ENCODE assay signal across 7 mouse cellular contexts in the genomic region with DNA sequence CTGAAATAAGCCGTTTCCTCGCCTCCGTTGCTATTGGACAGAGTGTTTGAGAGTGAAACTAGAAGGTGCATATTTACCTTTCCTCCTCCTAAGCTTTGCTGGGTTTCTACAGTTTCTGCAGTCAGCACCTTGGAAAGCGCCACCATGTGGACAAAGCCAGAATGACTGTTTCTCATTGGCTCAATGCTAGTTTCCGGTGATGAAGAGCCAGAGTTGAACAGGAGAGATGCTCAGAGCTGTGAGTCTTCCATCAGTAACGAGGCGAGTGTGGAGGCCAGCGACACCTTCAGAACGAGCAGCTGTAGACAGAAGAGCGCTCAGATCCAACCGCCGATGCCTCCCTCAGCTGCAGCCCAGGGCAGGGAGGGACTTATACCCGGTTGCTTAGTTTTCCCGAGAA. TPM values are rescaled to one million over a fixed set of nuclear protein-coding genes. Genes with fewer than 3 reads are reported as not detected.
DNase-seq lines count a peak whose midpoint lies in the region; ATAC-seq and TF ChIP-seq lines count a peak whose summit lies in the region.

No protein-coding gene starts in this region.

- no peak overlapping the region for H3K4me2 ChIP-seq in kidney, embryonic 16.5 days (replicated peaks; ENCODE audit: low read depth, low read length)
- no peak overlapping the region for H3K4me2 ChIP-seq in hindbrain, embryonic 16.5 days (ENCODE audit: low read length)
- 0 out of 2 replicates have a peak overlapping the region, but pooled peaks have one; percentile 11 for H3K4me2 ChIP-seq in midbrain, embryonic 14.5 days (ENCODE audit: low read length)

- ATAC-seq in kidney, embryonic 16.5 days (ENCODE audit: low FRiP score, low TSS enrichment), result no peak
- ATAC-seq in hindbrain, embryonic 16.5 days, result peak; percentile 17; the same call in 1 of the 2 replicates
- ATAC-seq in midbrain, embryonic 14.5 days (ENCODE audit: low FRiP score, low TSS enrichment), result no peak

- no peaks in the 10 kb centered on the region for H3K27me3 ChIP-seq in kidney, embryonic 16.5 days (ENCODE audit: insufficient read depth, low read length)
- peaks cover 36% of the 10 kb centered on the region for H3K27me3 ChIP-seq in E14TG2a.4 (ENCODE audit: insufficient read depth, low read length)
- no peaks in the 10 kb centered on the region; the same call in 1 of the 2 replicates for H3K27me3 ChIP-seq in hindbrain, embryonic 16.5 days (replicated peaks; ENCODE audit: control insufficient read depth, insufficient read depth, low read length)
- no peaks in the 10 kb centered on the region for H3K27me3 ChIP-seq in midbrain, embryonic 14.5 days (ENCODE audit: control insufficient read depth, insufficient read depth, low read length)

- H3K4me1 ChIP-seq in kidney, embryonic 16.5 days (ENCODE audit: insufficient read depth, low read length), result peaks cover 2% of the 10 kb centered on the region; the same call in 1 of the 2 replicates
- H3K4me1 ChIP-seq in E14TG2a.4 (replicated peaks; ENCODE audit: low read depth, low read length), result peaks cover 16% of the 10 kb centered on the region
- no peaks in the 10 kb centered on the region for H3K4me1 ChIP-seq in hindbrain, embryonic 16.5 days (ENCODE audit: control insufficient read depth, insufficient read depth, low read depth, low read length)
- no peaks in the 10 kb centered on the region for H3K4me1 ChIP-seq in midbrain, embryonic 14.5 days (ENCODE audit: control insufficient read depth, insufficient read depth, low read length)

- H3K36me3 ChIP-seq in kidney, embryonic 16.5 days (ENCODE audit: insufficient read depth, low read length), result no peaks in the 10 kb centered on the region
- H3K36me3 ChIP-seq in E14TG2a.4 (ENCODE audit: insufficient read depth, low read length), result no peaks in the 10 kb centered on the region
- H3K36me3 ChIP-seq in hindbrain, embryonic 16.5 days (ENCODE audit: control insufficient read depth, insufficient read depth, low read length), result no peaks in the 10 kb centered on the region
- no peaks in the 10 kb centered on the region for H3K36me3 ChIP-seq in midbrain, embryonic 14.5 days (ENCODE audit: control insufficient read depth, insufficient read depth, low read length)

- no peaks in the 10 kb centered on the region for H3K9me3 ChIP-seq in kidney, embryonic 16.5 days (ENCODE audit: low read length)
- peaks cover 16% of the 10 kb centered on the region for H3K9me3 ChIP-seq in E14TG2a.4 (ENCODE audit: low read length)
- H3K9me3 ChIP-seq in hindbrain, embryonic 16.5 days (ENCODE audit: control insufficient read depth, low read length), result no peaks in the 10 kb centered on the region
- no peaks in the 10 kb centered on the region for H3K9me3 ChIP-seq in midbrain, embryonic 14.5 days (ENCODE audit: control insufficient read depth, low read length)

- no peak overlapping the region for H3K9ac ChIP-seq in kidney, embryonic 16.5 days (replicated peaks; ENCODE audit: low read length)
- H3K9ac ChIP-seq in hindbrain, embryonic 16.5 days (ENCODE audit: low read depth, low read length), result no peak overlapping the region
- H3K9ac ChIP-seq in midbrain, embryonic 14.5 days (replicated peaks; ENCODE audit: low read length), result no peak overlapping the region

- H3K27ac ChIP-seq in kidney, embryonic 16.5 days (ENCODE audit: low read length), result no peak overlapping the region
- H3K27ac ChIP-seq in hindbrain, embryonic 16.5 days (ENCODE audit: low read depth, low read length), result no peak overlapping the region
- H3K27ac ChIP-seq in midbrain, embryonic 14.5 days (replicated peaks; ENCODE audit: low read depth, low read length), result no peak overlapping the region

- TF ChIP-seq CTCF in E14TG2a.4 (conservative IDR thresholded peaks at IDR 0.05; ENCODE audit: low read length), result peak; percentile 50

- H3K4me3 ChIP-seq in kidney, embryonic 16.5 days (ENCODE audit: low read length), result no peak overlapping the region
- H3K4me3 ChIP-seq in E14TG2a.4 (replicated peaks; ENCODE audit: low read length), result peak overlapping the region; percentile 46
- H3K4me3 ChIP-seq in hindbrain, embryonic 16.5 days (ENCODE audit: low read length), result no peak overlapping the region
- H3K4me3 ChIP-seq in midbrain, embryonic 14.5 days (replicated peaks; ENCODE audit: low read depth, low read length), result no peak overlapping the region

- DNase-seq in kidney, adult 18-20 months, result peak; percentile 16
- DNase-seq in ZHBTc4 (ENCODE audit: low read depth, low spot score), result peak; percentile 81
- peak; percentile 84 for DNase-seq in midbrain, embryonic 14.5 days
- peak; percentile 22 to 42 for DNase-seq in thymus, postnatal 36 days

- 50% methylated on average over 14 of the region's 14 CpGs for WGBS in kidney, embryonic 16.5 days
- 47% methylated on average over 14 of the region's 14 CpGs for WGBS in hindbrain, embryonic 16.5 days
- WGBS in midbrain, embryonic 14.5 days, result 43% methylated on average over 14 of the region's 14 CpGs

RNA-seq across cellular contexts. Expression of gene Stra6l, which starts 4.1 kb away (rescaled TPM):
- polyA plus RNA-seq in kidney, embryonic 16.5 days (2015; fragmentation: Nextera tagmentation; extraction: Ambion mirVana), result 0.92 and 1.2 TPM in 2 replicates
- polyA plus RNA-seq in hindbrain, embryonic 16.5 days (2015; fragmentation: Nextera tagmentation; extraction: Ambion mirVana), result 0.29 and 0.36 TPM in 2 replicates
- 1.1 and 1.7 TPM in 2 replicates for polyA plus RNA-seq in midbrain, embryonic 14.5 days (2014; fragmentation: Nextera tagmentation; extraction: Ambion mirVana)

RNA-seq across cellular contexts. Expression of gene Igfbpl1, which starts 17.6 kb away (rescaled TPM):
- 0.12 TPM in 1 of 2 replicates, not detected in the other for polyA plus RNA-seq in kidney, embryonic 16.5 days (2015; fragmentation: Nextera tagmentation; extraction: Ambion mirVana)
- polyA plus RNA-seq in hindbrain, embryonic 16.5 days (2015; fragmentation: Nextera tagmentation; extraction: Ambion mirVana), result 20.2 and 27.3 TPM in 2 replicates
- polyA plus RNA-seq in midbrain, embryonic 14.5 days (2014; fragmentation: Nextera tagmentation; extraction: Ambion mirVana), result 112 and 143 TPM in 2 replicates

RNA-seq across cellular contexts. Expression of gene Aldh1b1, which starts 45.5 kb away (rescaled TPM):
- polyA plus RNA-seq in kidney, embryonic 16.5 days (2015; fragmentation: Nextera tagmentation; extraction: Ambion mirVana), result 10.7 and 11.8 TPM in 2 replicates
- polyA plus RNA-seq in hindbrain, embryonic 16.5 days (2015; fragmentation: Nextera tagmentation; extraction: Ambion mirVana), result 20.8 and 22.5 TPM in 2 replicates
- polyA plus RNA-seq in midbrain, embryonic 14.5 days (2014; fragmentation: Nextera tagmentation; extraction: Ambion mirVana), result 14.7 and 15.2 TPM in 2 replicates

RNA-seq across cellular contexts. Expression of gene Ccdc180, which starts 45.7 kb away (rescaled TPM):
- 0.79 and 0.86 TPM in 2 replicates for polyA plus RNA-seq in kidney, embryonic 16.5 days (2015; fragmentation: Nextera tagmentation; extraction: Ambion mirVana)
- 0.26 and 0.57 TPM in 2 replicates for polyA plus RNA-seq in hindbrain, embryonic 16.5 days (2015; fragmentation: Nextera tagmentation; extraction: Ambion mirVana)
- polyA plus RNA-seq in midbrain, embryonic 14.5 days (2014; fragmentation: Nextera tagmentation; extraction: Ambion mirVana), result 0.07 and 0.14 TPM in 2 replicates

Comparison
In these comparisons a context has a peak if more than half of its experiments do, and no peak if none do; other contexts are left out.
1. DNase-seq: peak in every context shown above with its lines; median percentile 84 in midbrain, embryonic 14.5 days; 81 in ZHBTc4; 32 in thymus, postnatal 36 days; 16 in kidney, adult 18-20 months.
2. RNA of gene Igfbpl1, which starts 17.6 kb away (polyA plus RNA-seq): 112 to 143 TPM in midbrain, embryonic 14.5 days and 20.2 to 27.3 TPM in hindbrain, embryonic 16.5 days; 0.12 TPM in kidney, embryonic 16.5 days; every median in the first group is over 10 times any median in the second.